ENCODE assay signal across 8 mouse cellular contexts in the genomic region with DNA sequence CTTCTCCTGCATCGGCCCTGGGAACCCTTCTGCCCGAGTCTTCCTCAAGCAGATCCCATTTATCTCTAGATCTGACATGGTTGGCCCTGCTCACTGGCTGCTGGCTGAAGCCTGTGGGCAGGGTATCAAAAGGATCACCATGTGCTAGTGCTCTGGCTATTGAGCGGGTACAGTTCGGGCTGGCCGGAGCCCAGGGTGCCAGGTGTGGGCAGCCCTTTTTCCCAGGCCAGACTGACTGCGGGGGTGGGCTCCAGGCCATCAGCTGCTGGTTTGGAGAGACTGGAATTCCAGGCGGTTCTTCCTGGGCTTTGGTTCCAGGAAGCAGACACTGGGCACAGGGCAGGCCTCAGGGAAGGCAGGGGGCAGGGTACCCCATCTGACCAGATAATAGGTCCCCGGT. TPM values are rescaled to one million over a fixed set of nuclear protein-coding genes. Genes with fewer than 3 reads are reported as not detected.
DNase-seq lines count a peak whose midpoint lies in the region.
"Had no signal": no experiment of that assay in that cellular context is flagged by ENCODE, and none has a peak within 500 bp of the region (broad histone marks: within the 10 kb centered on the region; RNA-seq: fewer than 3 reads in every experiment).

No protein-coding gene starts in this region.

- peak; percentile 34 to 56 for DNase-seq in lung, adult 18-20 months
- DNase-seq in lung, postnatal 14 days = no peak
- peak; percentile 82 for DNase-seq in cerebellum, adult 9-10 months
- DNase-seq in gastrocnemius, postnatal 4 days (ENCODE audit: low spot score in 2 of 2) = peak; percentile 58 to 75
- DNase-seq in lung, postnatal 10 days = peak; percentile 49
- no peak for DNase-seq in yolk sac, embryonic 10.5 days (ENCODE audit: low spot score)
- no peak for DNase-seq in kidney, adult 9 months
- DNase-seq: liver, embryonic 13.5 days had no signal

RNA-seq across cellular contexts. Expression of gene Crip1, which starts 1.4 kb away (rescaled TPM):
- 100 to 1,000 TPM; 331 to 336 TPM for total RNA-seq in gastrocnemius, postnatal 4 days (2021)

RNA-seq across cellular contexts. Expression of gene Crip2, which starts 7.4 kb away (rescaled TPM):
- 100 to 1,000 TPM; 141 to 153 TPM for total RNA-seq in gastrocnemius, postnatal 4 days (2021)

RNA-seq across cellular contexts. Expression of gene Tedc1, which starts 8.7 kb away (rescaled TPM):
- 1 to 10 TPM; 6.4 TPM for total RNA-seq in gastrocnemius, postnatal 4 days (2021)

RNA-seq across cellular contexts. Expression of gene Tmem121, which starts 38.2 kb away (rescaled TPM):
- 1 to 10 TPM; 2.5 to 3.4 TPM for total RNA-seq in gastrocnemius, postnatal 4 days (2021)

RNA-seq across cellular contexts. Expression of gene Mta1, which starts 49.4 kb away (rescaled TPM):
- 10 to 100 TPM; 68.8 to 71.8 TPM for total RNA-seq in gastrocnemius, postnatal 4 days (2021)

Comparison
In these comparisons a context has a peak if more than half of its experiments do, and no peak if none do; other contexts are left out.
1. DNase-seq: peak in lung, adult 18-20 months (2 of 2), cerebellum, adult 9-10 months (single experiment), gastrocnemius, postnatal 4 days (2 of 2) and lung, postnatal 10 days (single experiment); none in lung, postnatal 14 days (single experiment), yolk sac, embryonic 10.5 days (single experiment) and kidney, adult 9 months (single experiment).